Mouse (Mus musculus) brain, embryonic 14.5 days (tissue): ENCODE measurements at regions not wholly inside any gene's neighbourhood (a gene's known extent, or its start where the extent isn't known, plus 50 kb on each side); places are given as distances from the start of the nearest gene placed in this dataset.

ENCODE experiments used
- CTCF ChIP-seq: fragments of 200-500 bp; IDR thresholded peaks from 2 replicates; pipeline ENCODE4 v1.5.1; 2012; ENCODE audit warnings: inconsistent platforms, mild to moderate bottlenecking, moderate library complexity, borderline replicate concordance; ENCODE audit not compliant: insufficient read depth, insufficient read length; ENCODE audit errors: extremely low read depth
- POLR2A ChIP-seq: fragments of 200-500 bp; IDR thresholded peaks from 2 replicates; pipeline ENCODE4 v1.6.1; 2012; ENCODE audit warnings: mild to moderate bottlenecking, inconsistent platforms, borderline replicate concordance; ENCODE audit not compliant: poor library complexity, insufficient read depth, insufficient read length, severe bottlenecking; ENCODE audit errors: extremely low read depth

GRCm38 (mm10) chr15:63036241-63036640 lies 808.7 kb downstream of the Gsdmc2 start:
- TF ChIP-seq POLR2A (no peak), CTCF (no peak)
